Mouse (Mus musculus) retina, postnatal 7 days (tissue): Measurements from ENCODE around the gene Mex3a.

Experiments
- DNase-seq: peaks from one replicate; pipeline ENCODE4 v3.0.0-alpha.2; 2012; ENCODE audit warnings: low read depth, low spot score

Mex3a gene

GRCm38 (mm10) chr3:88505765-88506164 lies 26.4 kb upstream of the Mex3a start:
- no peak for DNase-seq

- DNase-seq = no peak
Observed at GRCm38 (mm10) chr3:88509250-88509649, 22.9 kb upstream of the Mex3a start.

- DNase-seq = peak; percentile 62
Observed at GRCm38 (mm10) chr3:88509692-88510420, 22.3 kb upstream of the Mex3a start, which contains the start of gene Lmna. Gene Lmna, minus strand, starts transcription at chr3:88509956.

- DNase-seq = no peak
Observed at GRCm38 (mm10) chr3:88510421-88511289, 21.5 kb upstream of the Mex3a start.

GRCm38 (mm10) chr3:88511559-88511958 lies 20.6 kb upstream of the Mex3a start:
- DNase-seq = no peak

GRCm38 (mm10) chr3:88512141-88512895 lies 19.9 kb upstream of the Mex3a start:
- no peak for DNase-seq

GRCm38 (mm10) chr3:88512896-88513545 lies 19.2 kb upstream of the Mex3a start:
- DNase-seq = no peak

- no peak for DNase-seq
Observed at GRCm38 (mm10) chr3:88513546-88514115, 18.6 kb upstream of the Mex3a start.

- DNase-seq = no peak
Observed at GRCm38 (mm10) chr3:88514231-88515094, 17.7 kb upstream of the Mex3a start.

GRCm38 (mm10) chr3:88515095-88515386 lies 17.2 kb upstream of the Mex3a start:
- DNase-seq = no peak

- no peak for DNase-seq
Observed at GRCm38 (mm10) chr3:88516407-88516806, 15.8 kb upstream of the Mex3a start.

GRCm38 (mm10) chr3:88518411-88518810 lies 13.8 kb upstream of the Mex3a start:
- no peak for DNase-seq

GRCm38 (mm10) chr3:88520078-88520477 lies 12.1 kb upstream of the Mex3a start:
- DNase-seq = no peak

GRCm38 (mm10) chr3:88521156-88521555 lies 11.0 kb upstream of the Mex3a start:
- no peak for DNase-seq

- no peak for DNase-seq
Observed at GRCm38 (mm10) chr3:88521803-88522331, 10.3 kb upstream of the Mex3a start.

- no peak for DNase-seq
Observed at GRCm38 (mm10) chr3:88523027-88523426, 9.2 kb upstream of the Mex3a start.

- no peak for DNase-seq
Observed at GRCm38 (mm10) chr3:88525021-88525420, 7.2 kb upstream of the Mex3a start.

GRCm38 (mm10) chr3:88526157-88527131 lies 5.8 kb upstream of the Mex3a start:
- DNase-seq = peak; percentile 82

- no peak for DNase-seq
Observed at GRCm38 (mm10) chr3:88527565-88527964, 4.6 kb upstream of the Mex3a start.
